ENCODE assay signal across 10 mouse cellular contexts in genomic region chr13:36506315-36506714, GRCm38 (mm10).
A peak's percentile ranks its signal among the peaks of the same experiment; 100 is the strongest.
DNase-seq lines count a peak whose midpoint lies in the region; ATAC-seq and TF ChIP-seq lines count a peak whose summit lies in the region.
"Had no signal": no experiment of that assay in that cellular context is flagged by ENCODE, and none has a peak within 500 bp of the region (broad histone marks: within the 10 kb centered on the region; RNA-seq: fewer than 3 reads in every experiment).

No protein-coding gene starts in this region.

- H3K4me1 ChIP-seq in kidney, embryonic 14.5 days (ENCODE audit: control insufficient read depth, insufficient read depth, low read length), result no peaks in the 10 kb centered on the region
- H3K4me1 ChIP-seq: liver, embryonic 15.5 days had no signal

- DNase-seq in layer of hippocampus, adult 11-12 months (ENCODE audit: low spot score), result peak; percentile 66
- DNase-seq in layer of hippocampus, adult 9-10 months (ENCODE audit: low spot score), result no peak
- peak; percentile 9 to 36 for DNase-seq in gastrocnemius, adult 8-10 months (ENCODE audit: low spot score in 2 of 2)
- DNase-seq in layer of hippocampus, adult 2 months (ENCODE audit: low spot score in 2 of 2), result peak; percentile 68 to 71
- DNase-seq in right cerebral cortex, postnatal 14 days, result peak; percentile 64
- no peak for DNase-seq in kidney, postnatal 36 days
- DNase-seq in thymus, postnatal 0 days (ENCODE audit: low spot score), result no peak
- DNase-seq: thymus, postnatal 25 days had no signal

- no peak for ATAC-seq in kidney, embryonic 14.5 days (ENCODE audit: low FRiP score, low TSS enrichment)

- no peak overlapping the region for H3K4me3 ChIP-seq in layer of hippocampus, adult 2 months
- H3K4me3 ChIP-seq in kidney, embryonic 14.5 days (ENCODE audit: low read length), result no peak overlapping the region
- H3K4me3 ChIP-seq: liver, embryonic 15.5 days had no signal

- no peak overlapping the region for H3K9ac ChIP-seq in kidney, embryonic 14.5 days (ENCODE audit: low read depth, low read length)
- H3K9ac ChIP-seq: liver, embryonic 15.5 days had no signal

- 85% methylated on average over 5 of the region's 5 CpGs for WGBS in kidney, embryonic 14.5 days

- H3K27ac ChIP-seq in layer of hippocampus, adult 2 months, result peak overlapping the region; percentile 88
- H3K27ac ChIP-seq in kidney, embryonic 14.5 days (ENCODE audit: low read depth, low read length), result no peak overlapping the region
- H3K27ac ChIP-seq: liver, embryonic 15.5 days had no signal

- no peaks in the 10 kb centered on the region for H3K36me3 ChIP-seq in kidney, embryonic 14.5 days (ENCODE audit: control insufficient read depth, insufficient read depth, low read length)
- H3K36me3 ChIP-seq: liver, embryonic 15.5 days had no signal

- no peak overlapping the region for H3K4me2 ChIP-seq in kidney, embryonic 14.5 days (replicated peaks; ENCODE audit: low read depth, low read length)
- H3K4me2 ChIP-seq: liver, embryonic 15.5 days had no signal

- no peaks in the 10 kb centered on the region for H3K9me3 ChIP-seq in kidney, embryonic 14.5 days (ENCODE audit: control insufficient read depth, low read length)
- H3K9me3 ChIP-seq: liver, embryonic 15.5 days had no signal

- no peaks in the 10 kb centered on the region for H3K27me3 ChIP-seq in kidney, embryonic 14.5 days (ENCODE audit: control insufficient read depth, insufficient read depth, low read length)
- H3K27me3 ChIP-seq: liver, embryonic 15.5 days had no signal

- peak; percentile 53 for TF ChIP-seq CTCF in layer of hippocampus, adult 2 months (conservative IDR thresholded peaks at IDR 0.05)

Comparison
In these comparisons a context has a peak if more than half of its experiments do, and no peak if none do; other contexts are left out.
1. DNase-seq: peak in layer of hippocampus, adult 11-12 months (single experiment), gastrocnemius, adult 8-10 months (2 of 2), layer of hippocampus, adult 2 months (2 of 2) and right cerebral cortex, postnatal 14 days (single experiment); none in layer of hippocampus, adult 9-10 months (single experiment), kidney, postnatal 36 days (0 of 2) and thymus, postnatal 0 days (single experiment).